Mouse (Mus musculus) cerebral cortex, adult 2 months (tissue): ENCODE results near the gene Olfr1224-ps1.

ENCODE experiments used
- WGBS: fragments of 180-500 bp; shearing (Covaris S2); methylation state at CpG from one replicate; pipeline ENCODE4 v1.1.7; 2018; 5-methylcytosine and 5-hydroxymethylcytosine counted together

Olfr1224-ps1 gene

GRCm38 (mm10) chr2:89163991-89164390 is at the start of gene Olfr1224-ps1:
TSS of gene Olfr1224-ps1 (minus strand) at chr2:89164091.
- 92% methylated on average over 8 of the region's 8 CpGs for WGBS

DNA sequence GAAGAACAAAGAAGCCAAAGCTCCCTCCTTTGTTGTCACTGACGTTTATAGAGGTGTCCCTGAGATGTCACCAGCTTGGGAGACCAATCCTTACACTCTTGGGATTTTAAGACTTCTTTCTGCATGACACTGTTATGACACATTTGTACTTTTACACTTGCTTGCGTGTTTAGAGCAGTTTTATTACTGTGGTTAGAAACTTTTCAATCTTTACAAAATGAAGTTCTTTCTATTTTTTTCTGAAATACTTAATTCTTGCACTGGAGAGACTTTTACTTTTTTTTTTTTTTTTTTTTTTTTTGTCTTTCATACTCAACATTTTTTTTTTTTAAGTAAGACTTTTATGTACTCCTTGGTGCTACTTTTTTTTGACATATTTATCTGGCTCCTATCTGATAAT is 36.1 kb upstream of the Olfr1224-ps1 start, which contains the start of gene Olfr1226:
TSS of gene Olfr1226 (minus strand) at position 101 of the 400 bp plus-strand sequence.
- 64% methylated on average over 2 of the region's 2 CpGs for WGBS

DNA sequence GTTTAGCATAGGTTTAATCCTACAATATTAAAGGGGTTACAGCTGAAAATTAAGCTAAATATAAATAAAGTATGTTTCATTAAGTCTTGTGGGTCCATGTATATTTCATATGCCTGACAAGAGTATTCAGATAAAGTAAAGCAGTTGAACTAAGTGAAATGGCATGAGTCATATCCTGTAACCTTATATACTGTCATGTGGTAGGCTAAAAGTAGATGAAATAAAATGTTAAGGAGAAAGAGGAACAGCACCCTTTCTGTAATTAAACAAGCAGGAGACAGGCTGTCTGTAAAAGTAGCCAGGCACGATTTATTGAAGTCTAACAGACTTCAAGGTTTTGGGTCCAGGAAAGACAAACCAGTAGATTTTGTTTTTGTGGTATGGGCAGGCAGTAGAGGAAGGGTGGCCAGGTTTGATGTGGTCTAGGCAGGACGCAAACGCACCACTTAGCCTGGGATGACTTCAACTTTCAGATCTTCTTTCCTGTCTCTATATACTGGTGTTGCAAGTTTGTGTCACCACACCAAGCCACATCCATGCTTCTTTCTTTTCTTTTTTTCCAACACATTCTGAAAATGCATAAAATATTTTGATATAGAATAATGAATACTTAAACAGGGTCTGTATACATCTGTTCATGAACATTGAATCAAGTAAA is 32.6 kb upstream of the Olfr1224-ps1 start:
- WGBS = 77% methylated on average over 3 of the region's 3 CpGs

DNA sequence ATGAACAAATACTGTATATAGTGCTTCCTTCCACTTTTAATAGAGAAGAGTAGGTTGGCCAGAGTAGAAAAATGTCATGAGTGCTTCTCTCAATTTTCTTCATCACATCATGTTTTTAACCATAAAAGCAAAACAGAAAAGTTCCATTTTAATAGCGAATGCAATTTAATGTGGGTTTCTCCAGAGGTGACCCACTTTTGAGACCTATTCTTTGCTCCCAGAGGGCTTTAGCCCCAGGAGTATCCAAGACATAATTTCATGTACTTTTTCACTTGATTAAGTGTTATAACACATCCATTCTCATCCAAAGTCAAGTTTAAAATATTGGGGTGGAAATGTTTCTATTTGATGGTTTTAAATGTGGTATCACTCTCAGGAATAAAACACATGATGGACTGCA is 10.7 kb upstream of the Olfr1224-ps1 start, which contains the start of gene Olfr1225:
TSS of gene Olfr1225 (minus strand) at position 101 of the 400 bp plus-strand sequence.
- WGBS = 84% methylated on average over 1 of the region's 1 CpGs

DNA sequence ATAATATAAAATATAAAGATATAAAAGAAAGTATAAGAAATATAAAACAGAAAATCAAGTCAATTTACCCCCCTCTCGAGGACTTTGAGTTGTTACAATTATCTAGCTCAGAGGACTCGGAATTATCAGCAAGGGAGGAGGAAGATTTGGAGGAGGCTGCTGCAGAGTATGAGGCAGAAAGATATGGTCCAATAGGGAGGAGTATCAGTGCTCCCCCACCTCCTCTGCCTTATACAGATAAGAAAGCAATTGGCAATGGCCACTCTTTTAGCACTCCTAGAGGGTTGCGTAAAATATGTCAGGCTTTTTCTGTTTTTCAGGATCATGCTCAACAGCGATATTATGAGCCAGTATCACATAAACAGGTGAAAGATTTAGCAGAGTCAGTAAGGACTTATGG is 820 bp upstream of the Olfr1224-ps1 start:
- WGBS = 88% methylated on average over 4 of the region's 4 CpGs

DNA sequence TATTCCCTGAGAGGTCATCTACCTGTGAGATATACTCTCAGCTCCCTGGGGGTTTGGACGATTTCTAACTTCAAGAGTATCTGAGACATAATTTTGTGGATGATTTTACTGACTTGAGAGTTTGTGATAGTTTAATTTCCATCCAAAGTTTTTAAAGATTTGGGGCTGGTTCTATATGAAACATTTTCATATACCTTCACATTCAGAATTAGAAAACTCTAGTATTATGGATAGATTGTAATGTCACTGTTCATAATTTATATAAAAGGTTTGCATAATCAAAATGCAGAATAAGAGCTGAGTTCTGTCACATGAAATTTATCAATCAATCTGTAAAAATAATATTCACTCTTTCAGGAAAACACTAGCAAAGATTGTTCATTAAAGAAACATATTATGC is 12.4 kb downstream of the Olfr1224-ps1 start, which contains the start of gene Olfr1223:
TSS of gene Olfr1223 (minus strand) at position 101 of the 400 bp plus-strand sequence.
- WGBS = 84% methylated on average over 1 of the region's 1 CpGs

DNA sequence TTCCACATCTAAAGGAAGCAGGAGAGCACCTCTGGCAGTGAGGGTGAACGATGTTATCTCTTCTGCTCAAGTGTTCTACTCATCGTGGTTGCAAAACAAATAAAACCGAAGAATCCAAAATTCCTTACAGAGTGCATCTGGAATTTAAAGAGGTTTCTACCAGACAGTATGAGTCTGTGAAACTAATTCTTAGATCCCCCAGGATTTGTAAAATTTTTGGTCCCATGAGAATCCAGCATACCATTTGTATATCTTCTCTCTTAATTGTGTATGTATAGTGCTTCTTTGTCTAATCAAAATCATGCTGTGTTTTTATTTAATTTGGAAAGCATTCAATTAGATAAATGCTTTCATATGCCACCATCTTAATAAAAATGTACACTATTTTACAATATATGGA is 30.9 kb downstream of the Olfr1224-ps1 start, which contains the start of gene Olfr1222:
TSS of gene Olfr1222 (minus strand) at position 101 of the 400 bp plus-strand sequence.
- WGBS = 76% methylated on average over 3 of the region's 3 CpGs

GRCm38 (mm10) chr2:89117183-89117582 is 46.7 kb downstream of the Olfr1224-ps1 start, which contains the start of gene Olfr1221:
TSS of gene Olfr1221 (minus strand) at chr2:89117283.
- WGBS = 73% methylated on average over 2 of the region's 2 CpGs

GRCm38 (mm10) chr2:89106735-89107134 is 57.2 kb downstream of the Olfr1224-ps1 start, which contains the start of gene Olfr1220:
TSS of gene Olfr1220 (minus strand) at chr2:89106835.
- 77% methylated on average over 3 of the region's 3 CpGs for WGBS
